Mouse (Mus musculus) gastrocnemius, postnatal 36 days (tissue): Measurements from ENCODE around the gene Hlcs. TPM values are rescaled to one million over a fixed set of nuclear protein-coding genes. Genes with fewer than 3 reads are reported as not detected.

Experiments used
- DNase-seq, 2 experiments: peaks; one replicate each; pipeline ENCODE4 v3.0.0; 2022
- intact Hi-C: fragments of 180-260 bp; cut with DNase I; formaldehyde crosslinking; loops from one replicate; pipeline ENCODE4 v1.15.1; 2025
- total RNA-seq, 2 experiments: library from RNA; stranded (reverse); gene quantifications; 2 replicates each; pipeline ENCODE4 v1.2.3; 2021

The Hlcs gene
- total RNA-seq, 2 experiments from 2014 or later: 6.5 to 6.8 TPM

GRCm38 (mm10) chr16:94170218-94170617 lies 143.2 kb downstream of the Hlcs start:
- no peak for DNase-seq
- intact Hi-C loops: no loop called here

- intact Hi-C loops: no loop called here
- DNase-seq: no peak
Measured at GRCm38 (mm10) chr16:94168655-94169545, 144.5 kb downstream of the Hlcs start.

GRCm38 (mm10) chr16:94164978-94165377 lies 148.4 kb downstream of the Hlcs start:
- no peak for DNase-seq
- intact Hi-C loops: no loop called here

GRCm38 (mm10) chr16:94164236-94164635 lies 149.1 kb downstream of the Hlcs start:
- intact Hi-C loops: no loop called here
- no peak for DNase-seq

GRCm38 (mm10) chr16:94163051-94163450 lies 150.3 kb downstream of the Hlcs start:
- no peak for DNase-seq
- intact Hi-C loops: no loop called here

- intact Hi-C loops: no loop called here
- DNase-seq: no peak
Measured at GRCm38 (mm10) chr16:94162000-94162399, 151.4 kb downstream of the Hlcs start.

- intact Hi-C loops: no loop called here
- DNase-seq: no peak
Measured at GRCm38 (mm10) chr16:94157819-94158218, 155.6 kb downstream of the Hlcs start.

GRCm38 (mm10) chr16:94155041-94155653 lies 158.2 kb downstream of the Hlcs start:
- no peak for DNase-seq

GRCm38 (mm10) chr16:94150125-94151103 lies 163.0 kb downstream of the Hlcs start:
- intact Hi-C loops: no loop called here
- DNase-seq: no peak

More at GRCm38 (mm10) chr16:94155041-94155653, 158.2 kb downstream of the Hlcs start:
- intact Hi-C loops: no loop called here

- DNase-seq: no peak
Measured at GRCm38 (mm10) chr16:94148139-94148538, 165.2 kb downstream of the Hlcs start.

GRCm38 (mm10) chr16:94143325-94143724 lies 170.0 kb downstream of the Hlcs start:
- DNase-seq: no peak
- intact Hi-C loops: no loop called here

More at GRCm38 (mm10) chr16:94148139-94148538, 165.2 kb downstream of the Hlcs start:
- intact Hi-C loops: no loop called here

GRCm38 (mm10) chr16:94140746-94141145 lies 172.6 kb downstream of the Hlcs start:
- DNase-seq: no peak
- intact Hi-C loops: no loop called here

GRCm38 (mm10) chr16:94134218-94134617 lies 179.2 kb downstream of the Hlcs start:
- no peak for DNase-seq
- intact Hi-C loops: no loop called here

GRCm38 (mm10) chr16:94128236-94128835 lies 185.0 kb downstream of the Hlcs start:
- no peak for DNase-seq
- intact Hi-C loops: no loop called here

- intact Hi-C loops: no loop called here
- no peak for DNase-seq
Measured at GRCm38 (mm10) chr16:94126200-94126599, 187.2 kb downstream of the Hlcs start.

- intact Hi-C loops: no loop called here
- no peak for DNase-seq
Measured at GRCm38 (mm10) chr16:94125172-94125981, 188.0 kb downstream of the Hlcs start.

GRCm38 (mm10) chr16:94123247-94123646 lies 190.1 kb downstream of the Hlcs start:
- intact Hi-C loops: no loop called here
- no peak for DNase-seq

GRCm38 (mm10) chr16:94122347-94122746 lies 191.0 kb downstream of the Hlcs start:
- intact Hi-C loops: no loop called here
- DNase-seq: no peak

- no peak for DNase-seq
- intact Hi-C loops: no loop called here
Measured at GRCm38 (mm10) chr16:94118394-94118793, 195.0 kb downstream of the Hlcs start.
